Mouse (Mus musculus): ENCODE results near the gene Ifit1bl2. TPM values are rescaled to one million over a fixed set of nuclear protein-coding genes. Genes with fewer than 3 reads are reported as not detected.

The Ifit1bl2 gene
- polyA plus RNA-seq, 1 experiment from 2014 or later, result 0.04 TPM

DNA sequence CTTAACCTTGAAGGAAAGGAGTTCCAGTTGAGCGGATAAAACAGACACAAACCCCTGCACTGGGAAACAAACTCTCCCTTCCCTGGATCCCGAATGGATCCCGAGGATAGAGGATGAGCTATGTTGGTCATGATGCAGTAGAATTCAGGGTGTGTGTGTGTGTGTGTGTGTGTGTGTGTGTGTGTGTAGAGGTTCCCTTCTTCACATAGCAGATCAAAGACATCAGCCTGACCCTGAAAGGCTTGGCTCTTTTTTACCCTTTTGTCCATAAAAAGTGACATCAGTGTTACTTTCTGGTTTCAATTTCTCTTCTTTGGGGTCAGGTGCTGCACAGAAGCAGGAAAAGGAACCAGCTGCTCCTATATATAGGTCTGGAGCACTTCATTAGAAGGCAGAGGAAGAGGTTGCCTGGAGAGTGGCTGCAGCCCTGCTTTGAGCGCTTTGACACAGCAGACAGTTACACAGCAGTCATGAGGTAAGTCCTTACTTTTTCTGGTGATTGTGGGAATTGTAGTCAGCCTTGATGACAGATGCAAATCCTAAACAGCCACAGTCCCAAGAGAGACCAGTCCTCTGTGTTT is 70.6 kb downstream of the Ifit1bl2 start:
- Histone ChIP-seq H3K27ac (replicated peaks) (no peak overlapping the region), H3K4me1 (peaks cover 9% of the 10 kb centered on the region; the same call in 1 of the 2 replicates), H3K36me3 (no peaks in the 10 kb centered on the region), H3K9me3 (replicated peaks) (no peaks in the 10 kb centered on the region), H3K27me3 (ENCODE audit: low read depth, poor library complexity, severe bottlenecking) (no peaks in the 10 kb centered on the region), H3K4me3 (no peak overlapping the region)
- 72% methylated on average over 4 of the region's 4 CpGs for WGBS
- DNase-seq (ENCODE audit: low spot score), result no peak

- no peak overlapping the region for H3K4me3 ChIP-seq
- no peaks in the 10 kb centered on the region for H3K27me3 ChIP-seq (ENCODE audit: low read depth, poor library complexity, severe bottlenecking)
- no peaks in the 10 kb centered on the region for H3K36me3 ChIP-seq
- WGBS, result 75% methylated on average over 7 of the region's 7 CpGs
- no peak overlapping the region for H3K27ac ChIP-seq (replicated peaks)
- no peaks in the 10 kb centered on the region for H3K9me3 ChIP-seq (replicated peaks)
- peaks cover 9% of the 10 kb centered on the region; the same call in 1 of the 2 replicates for H3K4me1 ChIP-seq
- DNase-seq (ENCODE audit: low spot score), result no peak
These were observed 71.3 kb downstream of the Ifit1bl2 start for GRCm38 (mm10) chr19:34568988-34569895.

Other genes starting within 250 kb of the Ifit1bl2 start
- 0.32 and 0.78 TPM in 2 replicates for gene Ch25h, start 165.6 kb downstream of the Ifit1bl2 start, polyA plus RNA-seq (2016; fragmentation: Nextera tagmentation; extraction: Ambion mirVana)
- 18.2 and 22.2 TPM in 2 replicates for gene Lipa, start 113.3 kb downstream of the Ifit1bl2 start, polyA plus RNA-seq (2016; fragmentation: Nextera tagmentation; extraction: Ambion mirVana)
- 3.8 and 5.3 TPM in 2 replicates for gene Ifit2, start 90.0 kb downstream of the Ifit1bl2 start, polyA plus RNA-seq (2016; fragmentation: Nextera tagmentation; extraction: Ambion mirVana)
- 0.21 and 0.30 TPM in 2 replicates for gene Ifit3, start 57.2 kb downstream of the Ifit1bl2 start, polyA plus RNA-seq (2016; fragmentation: Nextera tagmentation; extraction: Ambion mirVana)
- gene Ifit1bl1, start 38.8 kb downstream of the Ifit1bl2 start, polyA plus RNA-seq (2016; fragmentation: Nextera tagmentation; extraction: Ambion mirVana), result 0.29 TPM in 1 of 2 replicates, not detected in the other
- gene Ifit3b, start 32.8 kb downstream of the Ifit1bl2 start, polyA plus RNA-seq (2016; fragmentation: Nextera tagmentation; extraction: Ambion mirVana), result 0.12 TPM in 1 of 2 replicates, not detected in the other
- gene Ifit1, start 128 bp upstream of the Ifit1bl2 start, polyA plus RNA-seq (2016; fragmentation: Nextera tagmentation; extraction: Ambion mirVana), result 0.22 TPM in 1 of 2 replicates, not detected in the other
- 1.5 and 2.4 TPM in 2 replicates for gene Slc16a12, start 106.5 kb upstream of the Ifit1bl2 start, polyA plus RNA-seq (2016; fragmentation: Nextera tagmentation; extraction: Ambion mirVana)
- gene Pank1, start 238.7 kb upstream of the Ifit1bl2 start, polyA plus RNA-seq (2016; fragmentation: Nextera tagmentation; extraction: Ambion mirVana), result 6.3 and 6.5 TPM in 2 replicates

All from midbrain, embryonic 10.5 days (tissue).